Mouse (Mus musculus): ENCODE measurements around the gene Hoxc11. TPM values are rescaled to one million over a fixed set of nuclear protein-coding genes. Genes with fewer than 3 reads are reported as not detected.

The Hoxc11 gene
- total RNA-seq, 2 experiments from 2014 or later: not detected

DNA sequence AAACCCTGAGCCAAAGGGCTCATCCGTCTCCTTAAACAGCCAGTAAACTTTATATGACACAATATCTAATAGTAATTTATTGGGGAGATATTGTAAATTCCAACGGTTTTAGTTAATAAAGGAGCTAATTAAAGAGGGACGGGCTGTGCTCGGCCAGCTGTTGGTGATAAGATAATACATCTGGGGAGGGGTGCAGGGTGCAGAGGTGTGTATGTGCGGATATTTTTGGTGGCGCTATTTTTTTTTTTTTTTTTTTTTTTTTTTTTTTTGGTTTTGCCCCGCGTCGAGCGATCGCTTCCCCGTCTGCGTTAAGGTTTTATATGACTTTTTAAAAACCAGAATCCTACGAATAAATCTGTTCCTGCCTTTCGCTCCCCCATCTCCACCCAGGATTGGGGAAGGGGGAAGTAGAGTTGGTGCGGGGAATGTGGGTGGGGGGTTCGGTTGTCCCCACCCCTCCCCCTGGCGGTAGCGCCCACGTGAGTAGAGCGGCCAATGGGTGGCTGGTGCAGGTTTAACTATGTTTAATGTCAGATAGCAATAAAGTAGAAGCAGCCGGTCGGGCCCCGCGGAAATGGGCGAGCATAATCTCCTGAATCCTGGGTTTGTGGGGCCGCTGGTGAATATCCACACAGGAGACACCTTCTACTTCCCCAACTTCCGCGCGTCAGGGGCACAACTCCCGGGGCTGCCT is 17.8 kb upstream of the Hoxc11 start, which contains the start of gene Hoxc12:
Gene Hoxc12 (plus strand): TSS at position 479 of the 694 bp plus-strand sequence.
- DNase-seq: no peak
- intact Hi-C loops (cut with DNase I): no loop called here

GRCm38 (mm10) chr15:102937036-102937666 is 17.1 kb upstream of the Hoxc11 start:
- DNase-seq: no peak
- intact Hi-C loops (cut with DNase I): no loop called here

GRCm38 (mm10) chr15:102939256-102940155 is 14.7 kb upstream of the Hoxc11 start:
- intact Hi-C loops (cut with DNase I): no loop called here
- no peak for DNase-seq

GRCm38 (mm10) chr15:102942739-102943467 is 11.3 kb upstream of the Hoxc11 start:
- intact Hi-C loops (cut with DNase I): loop anchor here (1.0 kb wide), 1 partner anchor 182 kb away; no protein-coding TSS in a partner anchor
- DNase-seq: no peak

DNA sequence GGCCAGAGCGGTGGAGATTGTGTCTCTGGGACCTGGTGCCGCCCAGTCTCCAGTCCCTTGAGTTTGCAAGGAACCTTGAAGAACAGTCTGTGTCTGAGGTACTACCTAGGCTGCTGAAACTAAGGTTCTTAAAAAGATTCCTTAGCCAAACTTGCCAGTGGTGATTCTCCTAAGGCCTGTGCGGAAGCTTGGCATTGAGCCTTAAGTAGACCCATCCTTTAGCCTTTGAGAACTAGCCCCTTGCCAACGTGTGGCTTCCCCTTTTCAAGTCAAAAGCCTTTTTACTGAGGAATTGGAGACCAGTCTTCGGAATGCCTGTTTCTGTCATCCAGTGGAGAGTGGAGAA is 10.8 kb upstream of the Hoxc11 start:
- intact Hi-C loops (cut with DNase I): loop anchor here (1.0 kb wide), 1 partner anchor 182 kb away; no protein-coding TSS in a partner anchor

DNA sequence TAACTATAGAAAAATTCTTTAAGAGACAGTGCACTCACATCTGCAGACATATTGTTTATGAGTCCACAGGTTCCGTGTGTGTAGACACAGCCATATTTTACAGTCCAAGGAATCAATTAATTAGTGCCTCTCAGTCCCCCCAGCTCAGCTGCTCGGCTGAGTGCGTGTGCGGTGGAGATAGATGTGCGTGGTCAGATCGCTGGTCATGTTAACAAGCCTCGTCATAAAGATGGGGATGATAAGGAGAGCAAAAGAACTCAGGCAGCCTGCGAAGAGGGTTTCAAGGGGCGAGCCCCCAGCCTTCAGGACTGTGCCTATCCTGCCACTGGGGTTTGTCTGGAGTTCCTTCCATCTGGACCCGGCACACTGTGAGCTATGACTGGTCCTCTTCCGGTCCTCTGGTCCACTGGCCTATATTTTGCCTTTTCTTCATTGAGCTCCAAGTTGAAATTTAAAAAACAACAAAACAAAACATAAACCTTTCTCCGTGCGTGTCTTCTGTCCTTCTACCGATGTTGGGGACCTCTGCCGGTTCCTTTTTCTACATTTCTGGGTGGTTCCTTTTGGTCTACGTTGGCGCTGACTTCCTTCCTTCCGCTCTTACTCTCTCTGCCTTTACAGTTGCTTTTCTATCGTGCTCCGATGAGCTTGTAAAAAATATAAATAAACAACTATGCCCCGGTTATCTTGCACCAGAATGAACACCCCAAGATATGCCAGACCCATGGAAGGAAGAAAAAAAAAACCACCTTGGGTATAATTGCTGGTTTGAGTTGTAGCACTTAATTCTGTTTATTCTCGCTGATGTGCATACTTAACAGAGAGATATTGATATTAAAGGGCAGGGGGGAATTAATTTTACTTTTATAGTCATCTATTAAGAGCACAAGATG is 8.8 kb upstream of the Hoxc11 start:
- DNase-seq: no peak
- intact Hi-C loops (cut with DNase I): no loop called here

More for the DNA sequence above, 10.8 kb upstream of the Hoxc11 start:
- DNase-seq: no peak

- intact Hi-C loops (cut with DNase I): no loop called here
- no peak for DNase-seq
Measured at GRCm38 (mm10) chr15:102947276-102947675, 7.0 kb upstream of the Hoxc11 start.

DNA sequence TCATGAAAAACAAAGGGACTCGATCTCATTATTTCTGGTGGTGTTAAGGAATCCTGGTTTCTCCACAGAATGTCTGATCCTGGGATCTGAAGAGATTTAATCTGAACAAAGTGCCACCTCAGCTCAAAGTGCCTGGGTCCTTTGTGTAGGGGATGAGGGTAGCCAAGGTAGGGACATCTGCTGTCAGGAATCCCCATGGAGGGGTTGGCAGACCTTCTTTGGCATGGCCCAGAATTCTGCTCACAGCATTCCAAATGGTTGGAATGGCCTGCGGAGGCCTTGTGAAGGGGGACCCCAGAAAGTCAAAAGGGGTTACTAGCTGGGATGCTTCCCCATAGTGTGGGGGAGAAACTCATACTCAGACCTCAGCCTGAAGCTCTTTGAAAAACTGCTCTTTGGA is 5.4 kb upstream of the Hoxc11 start:
- intact Hi-C loops (cut with DNase I): no loop called here

GRCm38 (mm10) chr15:102949696-102950095 is 4.5 kb upstream of the Hoxc11 start:
- intact Hi-C loops (cut with DNase I): no loop called here
- DNase-seq: no peak

More for the DNA sequence above, 5.4 kb upstream of the Hoxc11 start:
- no peak for DNase-seq

GRCm38 (mm10) chr15:102950877-102951276 is 3.4 kb upstream of the Hoxc11 start:
- intact Hi-C loops (cut with DNase I): no loop called here
- DNase-seq: no peak

DNA sequence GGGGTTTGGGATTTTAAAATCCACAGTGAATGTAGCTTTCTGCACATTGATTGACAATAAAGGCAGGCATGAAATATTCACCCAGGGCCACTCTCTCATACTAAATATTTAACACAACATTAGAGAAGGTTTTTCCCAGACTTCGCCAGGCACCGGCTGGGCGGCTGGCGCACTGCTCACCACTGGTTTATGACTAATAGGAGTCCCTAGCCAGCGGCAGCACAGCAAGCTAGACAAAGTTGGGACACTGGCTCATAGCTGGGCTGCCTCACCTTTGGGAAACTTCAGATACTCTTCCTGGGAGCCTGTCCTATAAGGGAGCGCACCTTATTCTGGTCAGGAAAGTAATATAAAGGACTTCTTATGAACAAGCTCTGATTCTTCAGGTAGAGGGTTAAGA is 666 bp upstream of the Hoxc11 start:
- intact Hi-C loops (cut with DNase I): no loop called here
- DNase-seq: no peak

DNA sequence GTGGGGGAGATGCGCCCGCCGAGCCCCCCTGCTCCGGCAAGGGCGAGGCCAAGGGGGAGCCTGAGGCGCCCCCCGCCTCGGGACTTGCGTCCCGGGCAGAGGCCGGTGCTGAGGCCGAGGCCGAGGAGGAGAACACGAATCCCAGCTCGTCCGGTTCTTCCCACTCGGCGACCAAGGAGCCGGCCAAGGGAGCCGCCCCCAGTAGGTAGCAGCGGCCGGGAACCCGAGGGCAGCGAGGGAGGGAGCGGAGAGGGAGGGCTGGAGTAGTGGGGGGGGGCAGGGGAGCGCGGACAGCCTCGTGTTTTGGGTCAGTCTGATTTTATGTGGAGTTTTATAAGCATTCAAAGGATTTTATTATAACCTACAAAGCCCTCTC is 768 bp downstream of the Hoxc11 start:
- no peak for DNase-seq
- intact Hi-C loops (cut with DNase I): loop anchor here (5.0 kb wide), 1 partner anchor 193 kb away; no protein-coding TSS in a partner anchor

- no peak for DNase-seq
- intact Hi-C loops (cut with DNase I): loop anchor here (5.0 kb wide), 1 partner anchor 194 kb away; no protein-coding TSS in a partner anchor
Measured at GRCm38 (mm10) chr15:102955833-102956640, 1.8 kb downstream of the Hoxc11 start.

DNA sequence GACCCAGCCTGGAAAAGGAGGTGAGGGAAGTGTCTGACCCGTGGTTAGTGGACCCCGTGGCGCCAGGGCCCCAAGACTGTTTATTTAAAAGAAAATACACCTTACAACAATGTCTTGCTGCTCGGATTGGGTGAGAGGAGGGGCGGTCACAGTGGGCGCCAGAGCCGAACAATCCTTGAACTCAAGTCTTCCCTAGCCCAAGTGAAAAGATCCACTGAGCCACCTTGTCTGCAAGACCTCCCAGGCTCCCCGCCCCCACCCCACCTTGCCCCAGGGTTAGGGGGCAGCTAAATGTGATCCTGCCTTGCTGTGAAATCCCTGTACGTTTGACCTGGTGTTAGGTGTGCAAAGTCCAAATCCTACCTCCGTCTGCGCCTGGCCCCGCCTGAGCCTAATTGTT is 2.7 kb downstream of the Hoxc11 start:
- intact Hi-C loops (cut with DNase I): loop anchor here (5.0 kb wide), 1 partner anchor 195 kb away; no protein-coding TSS in a partner anchor
- DNase-seq: no peak

GRCm38 (mm10) chr15:102959663-102960191 is 5.5 kb downstream of the Hoxc11 start:
- intact Hi-C loops (cut with DNase I): loop anchor here (5.0 kb wide), 1 partner anchor 197 kb away; no protein-coding TSS in a partner anchor
- DNase-seq: no peak

DNA sequence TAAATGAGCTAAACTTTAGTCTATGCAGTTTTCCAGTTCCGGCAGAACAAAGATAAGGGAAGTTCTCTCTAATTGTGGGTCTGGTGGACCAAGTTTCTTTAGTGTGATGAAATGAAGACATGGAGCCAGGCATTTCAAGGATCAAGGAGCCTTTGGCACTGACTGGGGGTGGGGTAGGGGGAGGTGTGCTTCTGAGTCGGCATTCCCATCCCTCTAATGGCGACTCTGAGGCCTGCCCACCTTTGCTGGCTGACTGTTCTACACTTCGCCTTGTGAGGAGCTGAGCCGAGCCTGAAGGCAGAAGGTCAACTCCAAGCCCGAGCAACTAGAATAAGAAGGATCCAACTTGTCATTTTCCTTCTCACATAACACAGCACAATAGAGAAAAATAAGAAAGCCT is 7.5 kb downstream of the Hoxc11 start:
- intact Hi-C loops (cut with DNase I): no loop called here
- DNase-seq: no peak

GRCm38 (mm10) chr15:102962492-102962891 is 8.3 kb downstream of the Hoxc11 start:
- DNase-seq: no peak
- intact Hi-C loops (cut with DNase I): no loop called here

DNA sequence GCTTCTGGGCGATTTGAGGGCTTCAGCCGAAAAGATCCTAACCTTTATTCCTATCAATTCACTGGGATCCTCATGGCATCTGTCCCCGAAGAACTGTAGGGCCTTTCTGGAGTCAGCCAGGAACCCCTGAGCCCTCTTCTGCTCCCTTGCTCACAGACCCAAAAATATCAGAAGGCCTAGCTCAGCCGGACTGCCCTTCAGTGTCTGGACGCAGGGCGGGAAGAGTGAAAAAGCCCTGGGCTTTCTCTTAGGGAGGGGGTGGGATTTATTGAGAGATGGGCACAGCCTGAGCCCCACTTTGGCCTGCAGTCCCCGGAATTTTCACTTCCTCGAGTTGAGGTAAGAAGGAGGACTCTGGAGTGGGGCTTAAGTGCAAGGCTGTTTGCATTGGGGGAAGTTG is 9.0 kb downstream of the Hoxc11 start:
- no peak for DNase-seq
- intact Hi-C loops (cut with DNase I): no loop called here

Measured in heart, postnatal 10 days (tissue).